Mouse (Mus musculus) heart, embryonic 15.5 days (tissue): ENCODE results near the gene Tfec. TPM values are rescaled to one million over a fixed set of nuclear protein-coding genes. Genes with fewer than 3 reads are reported as not detected.

Source experiments
- ATAC-seq: fragments of 200-750 bp; cut with Nextera tagmentation; replicated peaks from 2 replicates; pipeline ENCODE4 v1.8.0; 2017; ENCODE audit warnings: low read depth, moderate TSS enrichment; ENCODE audit not compliant: insufficient number of reproducible peaks, insufficient read depth, low FRiP score
- H3K27ac ChIP-seq: fragments of 300-500 bp; sonication (generic); 2 replicates; pipeline ENCODE4 v1.5.1; 2015; ENCODE audit warnings: mild to moderate bottlenecking, inconsistent platforms
- H3K27me3 ChIP-seq: fragments of 300-500 bp; sonication (generic); 2 replicates; pipeline ENCODE4 v1.6.1; 2015; ENCODE audit warnings: inconsistent platforms
- H3K36me3 ChIP-seq: fragments of 300-500 bp; sonication (generic); 2 replicates; pipeline ENCODE4 v1.6.1; 2015; ENCODE audit warnings: mild to moderate bottlenecking, inconsistent platforms
- H3K4me1 ChIP-seq: fragments of 300-500 bp; sonication (generic); replicated peaks from 2 replicates; pipeline ENCODE4 v1.6.1; 2015; ENCODE audit warnings: inconsistent platforms
- H3K4me2 ChIP-seq: fragments of 300-500 bp; sonication (generic); 2 replicates; pipeline ENCODE4 v1.6.1; 2015; ENCODE audit warnings: inconsistent platforms, mild to moderate bottlenecking, moderate library complexity
- H3K4me3 ChIP-seq: fragments of 300-500 bp; sonication (generic); 2 replicates; pipeline ENCODE4 v1.5.1; 2015; ENCODE audit warnings: mild to moderate bottlenecking, inconsistent platforms
- H3K9ac ChIP-seq: fragments of 300-500 bp; sonication (generic); 2 replicates; pipeline ENCODE4 v1.6.1; 2015; ENCODE audit warnings: mild to moderate bottlenecking, inconsistent platforms
- H3K9me3 ChIP-seq: fragments of 300-500 bp; sonication (generic); replicated peaks from 2 replicates; pipeline ENCODE4 v1.6.1; 2016; ENCODE audit warnings: inconsistent platforms
- WGBS: fragments of 180-500 bp; shearing (Covaris S2); methylation state at CpG from one replicate; pipeline ENCODE4 v1.1.7; 2015; ENCODE audit warnings: mixed read lengths; 5-methylcytosine and 5-hydroxymethylcytosine counted together
- polyA plus RNA-seq: library from polyadenylated mRNA; unstranded; fragments of >200 nt; fragmentation: Nextera tagmentation; extraction: Ambion mirVana; gene quantifications from 2 replicates; pipeline ENCODE4 v1.2.1, GENCODE M21; 2015

Gene Tfec
- 0.55 and 0.76 TPM in 2 replicates for polyA plus RNA-seq

- Histone ChIP-seq H3K9ac (no peak within 1 kb of the TSS), H3K36me3 (no peaks in the 10 kb centered on the region), H3K4me2 (no peak within 1 kb of the TSS), H3K27ac (no peak within 1 kb of the TSS), H3K27me3 (no peaks in the 10 kb centered on the region), H3K4me3 (no peak within 1 kb of the TSS), H3K4me1 (no peaks in the 10 kb centered on the region), H3K9me3 (no peaks in the 10 kb centered on the region)
- WGBS, result 63% methylated on average over 7 of the region's 7 CpGs
- no peak for ATAC-seq
Observed at GRCm38 (mm10) chr6:16898251-16898862, at the start of gene Tfec. Gene Tfec (minus strand): TSS chr6:16898441.

- Histone ChIP-seq H3K4me1 (no peaks in the 10 kb centered on the region), H3K4me2 (no peak overlapping the region), H3K27ac (no peak overlapping the region), H3K9ac (no peak overlapping the region), H3K27me3 (no peaks in the 10 kb centered on the region), H3K4me3 (no peak overlapping the region), H3K9me3 (no peaks in the 10 kb centered on the region), H3K36me3 (no peaks in the 10 kb centered on the region)
- no peak for ATAC-seq
- 74% methylated on average over 3 of the region's 3 CpGs for WGBS
Observed at GRCm38 (mm10) chr6:16947837-16948236, 49.6 kb upstream of the Tfec start.

- WGBS, result 71% methylated on average over 3 of the region's 3 CpGs
- H3K4me2 ChIP-seq, result no peak overlapping the region
- H3K4me3 ChIP-seq, result no peak overlapping the region
Observed at GRCm38 (mm10) chr6:16943513-16943912, 45.3 kb upstream of the Tfec start.

GRCm38 (mm10) chr6:16942433-16942832, 44.2 kb upstream of the Tfec start:
- no peaks in the 10 kb centered on the region for H3K36me3 ChIP-seq
- no peak overlapping the region for H3K27ac ChIP-seq
- ATAC-seq, result no peak
- no peak overlapping the region for H3K4me3 ChIP-seq
- no peak overlapping the region for H3K4me2 ChIP-seq
- no peaks in the 10 kb centered on the region for H3K27me3 ChIP-seq
- H3K9me3 ChIP-seq, result no peaks in the 10 kb centered on the region
- no peaks in the 10 kb centered on the region for H3K4me1 ChIP-seq
- no peak overlapping the region for H3K9ac ChIP-seq
- WGBS, result 74% methylated on average over 4 of the region's 4 CpGs

More at GRCm38 (mm10) chr6:16943513-16943912, 45.3 kb upstream of the Tfec start:
- ATAC-seq, result no peak
- Histone ChIP-seq H3K27me3 (no peaks in the 10 kb centered on the region), H3K4me1 (no peaks in the 10 kb centered on the region), H3K9me3 (no peaks in the 10 kb centered on the region), H3K27ac (no peak overlapping the region), H3K36me3 (no peaks in the 10 kb centered on the region), H3K9ac (no peak overlapping the region)

GRCm38 (mm10) chr6:16931059-16931458, 32.8 kb upstream of the Tfec start:
- H3K27ac ChIP-seq, result no peak overlapping the region
- no peak overlapping the region for H3K9ac ChIP-seq
- no peak overlapping the region for H3K4me3 ChIP-seq
- no peak overlapping the region for H3K4me2 ChIP-seq
- H3K36me3 ChIP-seq, result no peaks in the 10 kb centered on the region
- 77% methylated on average over 6 of the region's 6 CpGs for WGBS
- ATAC-seq, result no peak
- H3K4me1 ChIP-seq, result no peaks in the 10 kb centered on the region
- H3K9me3 ChIP-seq, result no peaks in the 10 kb centered on the region
- no peaks in the 10 kb centered on the region for H3K27me3 ChIP-seq

- Histone ChIP-seq H3K27ac (no peak overlapping the region), H3K4me1 (no peaks in the 10 kb centered on the region), H3K4me3 (no peak overlapping the region), H3K9ac (no peak overlapping the region), H3K27me3 (no peaks in the 10 kb centered on the region), H3K36me3 (no peaks in the 10 kb centered on the region), H3K9me3 (no peaks in the 10 kb centered on the region), H3K4me2 (no peak overlapping the region)
- ATAC-seq, result no peak
- 10% methylated on average over 2 of the region's 2 CpGs for WGBS
Observed at GRCm38 (mm10) chr6:16920111-16920656, 21.9 kb upstream of the Tfec start.

- WGBS, result 33% methylated on average over 5 of the region's 5 CpGs
- ATAC-seq, result no peak
- H3K4me2 ChIP-seq, result no peak overlapping the region
- H3K4me1 ChIP-seq, result no peaks in the 10 kb centered on the region
- H3K9me3 ChIP-seq, result no peaks in the 10 kb centered on the region
- H3K4me3 ChIP-seq, result no peak overlapping the region
- no peak overlapping the region for H3K9ac ChIP-seq
- no peaks in the 10 kb centered on the region for H3K27me3 ChIP-seq
- no peak overlapping the region for H3K27ac ChIP-seq
- H3K36me3 ChIP-seq, result no peaks in the 10 kb centered on the region
Observed at GRCm38 (mm10) chr6:16891819-16892218, 6.4 kb downstream of the Tfec start.

GRCm38 (mm10) chr6:16883537-16884307, 14.5 kb downstream of the Tfec start:
- Histone ChIP-seq H3K9me3 (no peaks in the 10 kb centered on the region), H3K4me3 (no peak overlapping the region), H3K9ac (no peak overlapping the region), H3K4me2 (no peak overlapping the region), H3K36me3 (no peaks in the 10 kb centered on the region), H3K4me1 (no peaks in the 10 kb centered on the region), H3K27ac (no peak overlapping the region), H3K27me3 (no peaks in the 10 kb centered on the region)
- no peak for ATAC-seq
- WGBS, result 63% methylated on average over 5 of the region's 5 CpGs

- H3K4me3 ChIP-seq, result no peak overlapping the region
- no peaks in the 10 kb centered on the region for H3K9me3 ChIP-seq
- H3K27ac ChIP-seq, result no peak overlapping the region
- H3K4me2 ChIP-seq, result no peak overlapping the region
- no peaks in the 10 kb centered on the region for H3K4me1 ChIP-seq
- H3K9ac ChIP-seq, result no peak overlapping the region
- 78% methylated on average over 2 of the region's 2 CpGs for WGBS
- no peak for ATAC-seq
- no peaks in the 10 kb centered on the region for H3K36me3 ChIP-seq
- H3K27me3 ChIP-seq, result no peaks in the 10 kb centered on the region
Observed at GRCm38 (mm10) chr6:16874021-16874542, 24.2 kb downstream of the Tfec start.

GRCm38 (mm10) chr6:16870067-16870466, 28.2 kb downstream of the Tfec start:
- no peaks in the 10 kb centered on the region for H3K4me1 ChIP-seq
- H3K27ac ChIP-seq, result no peak overlapping the region
- H3K27me3 ChIP-seq, result no peaks in the 10 kb centered on the region
- no peak overlapping the region for H3K9ac ChIP-seq
- H3K4me3 ChIP-seq, result no peak overlapping the region
- no peak overlapping the region for H3K4me2 ChIP-seq
- no peak for ATAC-seq
- WGBS, result 39% methylated on average over 2 of the region's 2 CpGs
- H3K9me3 ChIP-seq, result no peaks in the 10 kb centered on the region
- no peaks in the 10 kb centered on the region for H3K36me3 ChIP-seq

- Histone ChIP-seq H3K27ac (no peak overlapping the region), H3K27me3 (no peaks in the 10 kb centered on the region)
- WGBS, result 66% methylated on average over 2 of the region's 2 CpGs
Observed at GRCm38 (mm10) chr6:16868314-16868713, 29.9 kb downstream of the Tfec start.

More at GRCm38 (mm10) chr6:16868314-16868713, 29.9 kb downstream of the Tfec start:
- Histone ChIP-seq H3K4me1 (no peaks in the 10 kb centered on the region), H3K36me3 (no peaks in the 10 kb centered on the region), H3K9ac (no peak overlapping the region), H3K4me3 (no peak overlapping the region), H3K4me2 (no peak overlapping the region), H3K9me3 (no peaks in the 10 kb centered on the region)
- no peak for ATAC-seq
